Comparison of ENCODE assay signal across 8 mouse cellular contexts in genomic region chr12:34664758-34665157, GRCm38 (mm10).
DNase-seq lines count a peak whose midpoint lies in the region; ATAC-seq and TF ChIP-seq lines count a peak whose summit lies in the region.

No protein-coding gene starts in this region.

- DNase-seq in 3134 (ENCODE audit: extremely low read depth, insufficient read length, low spot score) (peak; percentile 5), MN1 (ENCODE audit: low spot score) (peak; percentile 74)
- DNase-seq in cerebellum, adult 8-10 months, result peak; percentile 64
- peak; percentile 44 to 73 for DNase-seq in frontal cortex, postnatal 10 days (ENCODE audit: low spot score in 2 of 2)
- DNase-seq in kidney, postnatal 0 days (ENCODE audit: low spot score), result peak; percentile 82
- peak; percentile 2 to 10 (median 7) for DNase-seq in liver, embryonic 14.5 days (ENCODE audit: low read depth in 3 of 3, low spot score in 3 of 3)
- DNase-seq in ovary, postnatal 36 days (ENCODE audit: low spot score), result peak; percentile 53
- peak; percentile 62 for DNase-seq in thymus, postnatal 25 days

- H3K36me3 ChIP-seq in kidney, postnatal 0 days (ENCODE audit: insufficient read depth, low read length), result no peaks in the 10 kb centered on the region
- no peaks in the 10 kb centered on the region for H3K36me3 ChIP-seq in liver, embryonic 14.5 days (replicated peaks; ENCODE audit: control insufficient read depth, insufficient read depth, low read depth)

- no peaks in the 10 kb centered on the region for H3K9me3 ChIP-seq in kidney, postnatal 0 days (replicated peaks; ENCODE audit: low read length)
- no peaks in the 10 kb centered on the region for H3K9me3 ChIP-seq in liver, embryonic 14.5 days (ENCODE audit: control insufficient read depth, low read length)

- H3K4me1 ChIP-seq in kidney, postnatal 0 days (replicated peaks; ENCODE audit: insufficient read depth, low read length), result no peaks in the 10 kb centered on the region
- no peaks in the 10 kb centered on the region for H3K4me1 ChIP-seq in liver, embryonic 14.5 days (replicated peaks; ENCODE audit: control insufficient read depth in 2 of 2, insufficient read depth in 2 of 2, low read length in 1 of 2)

- 4% methylated on average over 3 of the region's 3 CpGs for WGBS in kidney, postnatal 0 days
- WGBS in liver, embryonic 14.5 days (ENCODE audit: insufficient replicate concordance), result 8% methylated on average over 3 of the region's 3 CpGs

- no peak for ATAC-seq in kidney, postnatal 0 days (replicated peaks; ENCODE audit: low FRiP score, low read depth)
- ATAC-seq in liver, embryonic 14.5 days (ENCODE audit: insufficient read depth), result no peak

- H3K9ac ChIP-seq in kidney, postnatal 0 days (ENCODE audit: low read depth, low read length), result no peak overlapping the region
- H3K9ac ChIP-seq in liver, embryonic 14.5 days (replicated peaks), result no peak overlapping the region

- H3K4me2 ChIP-seq in kidney, postnatal 0 days (ENCODE audit: low read length), result no peak overlapping the region
- no peak overlapping the region for H3K4me2 ChIP-seq in liver, embryonic 14.5 days (ENCODE audit: low read depth)

- H3K27ac ChIP-seq in kidney, postnatal 0 days, result no peak overlapping the region
- no peak overlapping the region for H3K27ac ChIP-seq in liver, embryonic 14.5 days

- peak; percentile 90 for TF ChIP-seq CTCF in kidney, postnatal 0 days (IDR thresholded peaks at IDR 0.05; ENCODE audit: low read depth)
- peak; percentile 58 for TF ChIP-seq CTCF in liver, embryonic 14.5 days (IDR thresholded peaks at IDR 0.05; ENCODE audit: low read depth)

- no peak overlapping the region for H3K4me3 ChIP-seq in kidney, postnatal 0 days (replicated peaks; ENCODE audit: low read depth, low read length)
- no peak overlapping the region for H3K4me3 ChIP-seq in liver, embryonic 14.5 days (ENCODE audit: insufficient read depth in 1 of 2, low read depth in 2 of 2, low read length in 2 of 2)

- no peak for TF ChIP-seq EP300 in liver, embryonic 14.5 days (IDR thresholded peaks at IDR 0.05; ENCODE audit: low read depth)

- no peaks in the 10 kb centered on the region for H3K27me3 ChIP-seq in kidney, postnatal 0 days (ENCODE audit: insufficient read depth, low read length)
- H3K27me3 ChIP-seq in liver, embryonic 14.5 days (ENCODE audit: control insufficient read depth, insufficient read depth, low read length), result no peaks in the 10 kb centered on the region

Comparison
In these comparisons a context has a peak if more than half of its experiments do, and no peak if none do; other contexts are left out.
1. DNase-seq: peak in every context shown above with its lines; median percentile 82 in kidney, postnatal 0 days; 74 in MN1; 64 in cerebellum, adult 8-10 months; 62 in thymus, postnatal 25 days; 58 in frontal cortex, postnatal 10 days; 53 in ovary, postnatal 36 days; 7 in liver, embryonic 14.5 days; 5 in 3134.